Mouse (Mus musculus) megakaryocyte, embryonic 14.5 days (primary cell): Measurements from ENCODE around the gene Mllt6.

ENCODE experiments used
- FLI1 ChIP-seq: IDR thresholded peaks from 2 replicates; pipeline ENCODE4 v1.6.1; 2012; ENCODE audit warnings: low read length, inconsistent platforms, mixed read lengths
- GATA1 ChIP-seq: IDR thresholded peaks from 3 replicates; pipeline ENCODE4 v1.6.1; 2012; ENCODE audit warnings: mixed read lengths, low read length, inconsistent platforms, borderline replicate concordance

- no peak for TF ChIP-seq GATA1
- TF ChIP-seq FLI1: no peak
Observed at GRCm38 (mm10) chr11:97654210-97654609, 9.0 kb upstream of the Mllt6 start.
